Mouse (Mus musculus): Measurements from ENCODE around the gene Map3k10. TPM values are rescaled to one million over a fixed set of nuclear protein-coding genes. Genes with fewer than 3 reads are reported as not detected.
"Not testable (repeated sequence)": the region's sequence is repeated elsewhere in the genome, so short reads cannot be mapped to it uniquely, and the experiment has no call there.

Map3k10 gene
- polyA plus RNA-seq, 1 experiment from 2014 or later: 3.8 TPM

DNA sequence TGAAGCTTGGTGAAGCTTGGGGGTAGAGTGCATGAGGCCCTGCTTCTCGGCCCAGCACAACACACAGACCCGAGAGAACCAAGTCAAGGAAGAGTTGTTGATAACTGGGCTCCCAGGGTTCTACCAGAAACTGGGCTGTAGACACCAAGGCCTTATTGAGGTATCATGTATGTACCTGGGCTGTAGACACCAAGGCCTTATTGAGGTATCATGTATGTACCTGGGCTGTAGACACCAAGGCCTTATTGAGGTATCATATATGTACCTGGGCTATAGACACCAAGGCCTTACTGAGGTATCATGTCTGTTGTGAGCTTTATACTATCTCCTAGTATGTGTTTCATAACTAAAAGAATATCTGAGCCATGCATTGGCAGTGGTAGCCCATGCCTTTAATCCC is 39.3 kb downstream of the Map3k10 start:
- H3K9me3 ChIP-seq (ENCODE audit: control insufficient read depth, low read length); H3K4me2 ChIP-seq (ENCODE audit: low read length); H3K27ac ChIP-seq (replicated peaks in 1 of 2; ENCODE audit: control insufficient read depth in 1 of 2, insufficient read depth in 1 of 2, low read depth in 2 of 2, low read length in 2 of 2); H3K4me1 ChIP-seq (ENCODE audit: control insufficient read depth in 2 of 2, insufficient read depth in 2 of 2, low read length in 2 of 2); ATAC-seq (ENCODE audit: insufficient number of reproducible peaks, insufficient read depth, low FRiP score, low read depth); H3K27me3 ChIP-seq (ENCODE audit: control insufficient read depth, insufficient read depth, low read length); H3K4me3 ChIP-seq (ENCODE audit: control insufficient read depth in 1 of 2, insufficient read depth in 1 of 2, low read depth in 1 of 2, low read length in 2 of 2); H3K9ac ChIP-seq (ENCODE audit: low read length): not testable (repeated sequence)
- 94% methylated on average over 2 of the region's 2 CpGs for WGBS
- peaks cover 69% of the 10 kb centered on the region for H3K36me3 ChIP-seq (ENCODE audit: control insufficient read depth, insufficient read depth, low read length)

DNA sequence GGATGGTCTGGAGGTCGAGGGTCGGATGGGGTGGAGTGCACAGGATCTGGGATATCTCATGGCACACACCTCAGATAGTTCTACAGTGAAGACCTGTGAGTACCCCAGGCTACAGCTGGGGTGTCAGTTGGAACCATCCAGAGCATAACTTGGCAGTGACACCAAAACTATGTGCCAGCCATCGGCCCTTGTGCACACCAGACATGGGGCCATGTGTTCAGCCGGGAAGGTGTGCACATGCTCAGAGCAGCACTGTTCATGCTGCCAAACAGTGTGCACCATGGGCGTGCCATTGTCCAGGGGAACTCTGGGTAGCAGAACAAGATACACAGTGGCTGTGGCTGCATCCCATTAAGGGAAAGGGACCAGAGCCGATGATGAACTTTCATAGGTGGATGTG is 39.7 kb downstream of the Map3k10 start:
- H3K4me2 ChIP-seq (ENCODE audit: low read length): no peak overlapping the region
- H3K4me1 ChIP-seq (ENCODE audit: control insufficient read depth in 2 of 2, insufficient read depth in 2 of 2, low read length in 2 of 2): no peaks in the 10 kb centered on the region
- no peak for ATAC-seq (ENCODE audit: insufficient number of reproducible peaks, insufficient read depth, low FRiP score, low read depth)
- H3K27ac ChIP-seq (replicated peaks in 1 of 2; ENCODE audit: control insufficient read depth in 1 of 2, insufficient read depth in 1 of 2, low read depth in 2 of 2, low read length in 2 of 2): no peak overlapping the region
- no peaks in the 10 kb centered on the region for H3K27me3 ChIP-seq (ENCODE audit: control insufficient read depth, insufficient read depth, low read length)
- H3K9me3 ChIP-seq (ENCODE audit: control insufficient read depth, low read length): no peaks in the 10 kb centered on the region
- H3K4me3 ChIP-seq (ENCODE audit: control insufficient read depth in 1 of 2, insufficient read depth in 1 of 2, low read depth in 1 of 2, low read length in 2 of 2): no peak overlapping the region
- peaks cover 73% of the 10 kb centered on the region for H3K36me3 ChIP-seq (ENCODE audit: control insufficient read depth, insufficient read depth, low read length)
- no peak overlapping the region for H3K9ac ChIP-seq (ENCODE audit: low read length)
- WGBS: 93% methylated on average over 6 of the region's 6 CpGs

DNA sequence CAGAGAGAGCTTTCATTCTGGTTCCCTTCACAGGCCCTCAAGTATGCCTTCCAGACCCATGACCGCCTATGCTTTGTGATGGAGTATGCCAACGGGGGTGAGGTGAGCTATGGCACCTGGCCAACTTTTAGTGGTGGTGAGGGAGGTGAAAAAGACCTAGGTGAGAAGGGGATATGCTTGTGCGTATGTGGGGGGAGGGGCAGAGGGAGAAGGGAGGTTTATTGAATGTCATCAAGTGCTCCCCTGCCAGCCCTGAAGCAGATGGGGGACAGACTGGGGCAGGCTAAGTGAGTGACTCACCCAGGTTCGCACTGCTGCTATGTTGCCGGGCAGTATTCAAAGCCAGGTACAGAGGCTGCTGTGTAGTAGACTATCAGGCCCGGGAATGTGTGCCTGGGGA is 41.2 kb downstream of the Map3k10 start:
- no peak overlapping the region for H3K27ac ChIP-seq (replicated peaks in 1 of 2; ENCODE audit: control insufficient read depth in 1 of 2, insufficient read depth in 1 of 2, low read depth in 2 of 2, low read length in 2 of 2)
- no peaks in the 10 kb centered on the region for H3K4me1 ChIP-seq (ENCODE audit: control insufficient read depth in 2 of 2, insufficient read depth in 2 of 2, low read length in 2 of 2)
- WGBS: 81% methylated on average over 6 of the region's 6 CpGs
- H3K9me3 ChIP-seq (ENCODE audit: control insufficient read depth, low read length): no peaks in the 10 kb centered on the region
- H3K4me3 ChIP-seq (ENCODE audit: control insufficient read depth in 1 of 2, insufficient read depth in 1 of 2, low read depth in 1 of 2, low read length in 2 of 2): no peak overlapping the region
- H3K27me3 ChIP-seq (ENCODE audit: control insufficient read depth, insufficient read depth, low read length): no peaks in the 10 kb centered on the region
- no peak overlapping the region for H3K4me2 ChIP-seq (ENCODE audit: low read length)
- no peak overlapping the region for H3K9ac ChIP-seq (ENCODE audit: low read length)
- no peak for ATAC-seq (ENCODE audit: insufficient number of reproducible peaks, insufficient read depth, low FRiP score, low read depth)
- peaks cover 88% of the 10 kb centered on the region for H3K36me3 ChIP-seq (ENCODE audit: control insufficient read depth, insufficient read depth, low read length)

DNA sequence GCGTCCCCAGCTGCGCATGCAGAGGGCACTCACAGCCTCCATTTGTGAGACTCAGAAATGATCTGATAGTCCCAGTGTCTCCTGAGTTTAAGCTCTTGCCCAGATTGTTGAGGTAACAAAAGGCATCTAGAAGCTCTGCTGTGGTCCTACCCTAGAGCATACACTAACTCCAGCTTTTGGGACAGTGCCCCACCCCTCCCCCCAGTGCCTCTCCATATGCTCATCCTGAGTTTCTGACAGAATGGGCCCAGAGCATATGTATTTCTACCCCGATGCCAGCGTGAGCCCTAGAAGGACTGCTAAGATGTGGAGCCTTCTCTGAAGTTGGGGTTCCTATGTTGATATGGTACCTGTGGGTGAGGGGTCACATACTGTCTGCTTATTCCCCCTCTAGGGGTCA is 43.0 kb downstream of the Map3k10 start:
- Histone ChIP-seq H3K9ac (ENCODE audit: low read length) (no peak overlapping the region), H3K27ac (replicated peaks in 1 of 2; ENCODE audit: control insufficient read depth in 1 of 2, insufficient read depth in 1 of 2, low read depth in 2 of 2, low read length in 2 of 2) (no peak overlapping the region), H3K4me2 (ENCODE audit: low read length) (no peak overlapping the region), H3K9me3 (ENCODE audit: control insufficient read depth, low read length) (no peaks in the 10 kb centered on the region), H3K4me3 (ENCODE audit: control insufficient read depth in 1 of 2, insufficient read depth in 1 of 2, low read depth in 1 of 2, low read length in 2 of 2) (no peak overlapping the region), H3K27me3 (ENCODE audit: control insufficient read depth, insufficient read depth, low read length) (no peaks in the 10 kb centered on the region), H3K36me3 (ENCODE audit: control insufficient read depth, insufficient read depth, low read length) (peaks cover 90% of the 10 kb centered on the region), H3K4me1 (ENCODE audit: control insufficient read depth in 2 of 2, insufficient read depth in 2 of 2, low read length in 2 of 2) (no peaks in the 10 kb centered on the region)
- WGBS: 96% methylated on average over 4 of the region's 4 CpGs
- ATAC-seq (ENCODE audit: insufficient number of reproducible peaks, insufficient read depth, low FRiP score, low read depth): no peak

DNA sequence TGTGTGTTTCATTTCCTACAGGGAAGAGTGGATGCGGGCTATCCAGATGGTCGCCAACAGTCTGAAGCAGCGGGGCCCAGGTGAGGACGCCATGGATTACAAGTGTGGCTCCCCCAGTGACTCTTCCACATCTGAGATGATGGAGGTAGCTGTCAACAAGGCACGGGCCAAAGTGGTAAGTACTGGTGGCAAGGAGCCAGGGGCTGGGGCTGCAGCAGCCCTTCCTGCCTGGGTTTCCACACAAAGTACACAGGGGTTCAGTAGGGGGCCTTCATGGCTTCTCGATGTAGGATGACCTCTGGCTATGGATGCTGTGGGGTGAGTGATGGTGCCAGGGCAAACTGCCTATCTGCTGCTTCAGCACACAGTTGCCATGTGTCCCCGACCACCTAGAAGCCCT is 45.6 kb downstream of the Map3k10 start:
- H3K4me2 ChIP-seq (ENCODE audit: low read length); H3K4me1 ChIP-seq (ENCODE audit: control insufficient read depth in 2 of 2, insufficient read depth in 2 of 2, low read length in 2 of 2); H3K9ac ChIP-seq (ENCODE audit: low read length); H3K27me3 ChIP-seq (ENCODE audit: control insufficient read depth, insufficient read depth, low read length); H3K4me3 ChIP-seq (ENCODE audit: control insufficient read depth in 1 of 2, insufficient read depth in 1 of 2, low read depth in 1 of 2, low read length in 2 of 2); H3K27ac ChIP-seq (replicated peaks in 1 of 2; ENCODE audit: control insufficient read depth in 1 of 2, insufficient read depth in 1 of 2, low read depth in 2 of 2, low read length in 2 of 2); ATAC-seq (ENCODE audit: insufficient number of reproducible peaks, insufficient read depth, low FRiP score, low read depth); H3K9me3 ChIP-seq (ENCODE audit: control insufficient read depth, low read length): not testable (repeated sequence)
- 81% methylated on average over 7 of the region's 7 CpGs for WGBS
- H3K36me3 ChIP-seq (ENCODE audit: control insufficient read depth, insufficient read depth, low read length): peaks cover 92% of the 10 kb centered on the region

DNA sequence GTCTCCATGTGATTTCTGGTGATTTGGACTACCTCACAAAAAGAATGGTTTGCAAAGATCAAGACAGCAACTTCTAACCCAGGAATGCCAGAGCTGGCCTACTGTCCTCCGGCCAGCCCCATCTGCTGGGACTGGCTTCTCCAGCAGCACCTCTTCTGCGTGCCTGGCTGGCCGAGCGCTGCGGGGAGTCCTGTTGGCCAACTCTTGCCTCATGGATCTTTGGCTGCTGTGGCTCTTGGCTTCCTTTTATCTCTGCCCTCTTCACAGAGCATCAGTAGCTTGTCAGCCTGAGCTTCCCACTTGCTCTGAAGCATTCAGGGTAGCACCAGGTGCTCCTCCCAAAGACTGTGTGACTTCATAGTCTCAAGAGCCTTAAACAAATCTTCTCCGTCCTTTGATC is 46.2 kb downstream of the Map3k10 start:
- Histone ChIP-seq H3K27me3 (ENCODE audit: control insufficient read depth, insufficient read depth, low read length) (no peaks in the 10 kb centered on the region), H3K27ac (replicated peaks in 1 of 2; ENCODE audit: control insufficient read depth in 1 of 2, insufficient read depth in 1 of 2, low read depth in 2 of 2, low read length in 2 of 2) (no peak overlapping the region), H3K4me2 (ENCODE audit: low read length) (no peak overlapping the region), H3K4me3 (ENCODE audit: control insufficient read depth in 1 of 2, insufficient read depth in 1 of 2, low read depth in 1 of 2, low read length in 2 of 2) (no peak overlapping the region), H3K9me3 (ENCODE audit: control insufficient read depth, low read length) (no peaks in the 10 kb centered on the region), H3K9ac (ENCODE audit: low read length) (no peak overlapping the region), H3K36me3 (ENCODE audit: control insufficient read depth, insufficient read depth, low read length) (peaks cover 93% of the 10 kb centered on the region), H3K4me1 (ENCODE audit: control insufficient read depth in 2 of 2, insufficient read depth in 2 of 2, low read length in 2 of 2) (no peaks in the 10 kb centered on the region)
- no peak for ATAC-seq (ENCODE audit: insufficient number of reproducible peaks, insufficient read depth, low FRiP score, low read depth)
- WGBS: 95% methylated on average over 6 of the region's 6 CpGs

DNA sequence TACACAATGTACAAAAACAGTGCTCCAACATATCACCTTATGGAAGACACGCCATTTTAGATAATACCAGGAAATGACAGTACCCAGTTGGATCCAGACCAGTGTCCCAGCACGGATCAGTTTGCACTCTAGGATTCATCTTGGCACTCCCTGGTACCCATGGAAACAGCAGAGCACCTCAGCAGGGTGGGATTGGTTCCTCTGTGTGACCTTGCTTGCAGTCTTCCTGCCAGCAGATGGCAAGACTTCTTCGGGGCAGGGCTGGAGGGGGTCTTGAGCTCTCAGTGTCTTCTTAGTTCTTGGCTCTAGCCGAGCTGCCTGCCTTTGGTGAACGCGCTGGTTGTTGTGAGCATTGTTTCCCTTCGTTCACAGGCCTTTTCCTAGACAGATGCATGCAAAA is 46.7 kb downstream of the Map3k10 start:
- no peak overlapping the region for H3K4me2 ChIP-seq (ENCODE audit: low read length)
- no peak overlapping the region for H3K27ac ChIP-seq (replicated peaks in 1 of 2; ENCODE audit: control insufficient read depth in 1 of 2, insufficient read depth in 1 of 2, low read depth in 2 of 2, low read length in 2 of 2)
- peaks cover 93% of the 10 kb centered on the region for H3K36me3 ChIP-seq (ENCODE audit: control insufficient read depth, insufficient read depth, low read length)
- no peak overlapping the region for H3K9ac ChIP-seq (ENCODE audit: low read length)
- no peaks in the 10 kb centered on the region for H3K4me1 ChIP-seq (ENCODE audit: control insufficient read depth in 2 of 2, insufficient read depth in 2 of 2, low read length in 2 of 2)
- no peaks in the 10 kb centered on the region for H3K27me3 ChIP-seq (ENCODE audit: control insufficient read depth, insufficient read depth, low read length)
- H3K4me3 ChIP-seq (ENCODE audit: control insufficient read depth in 1 of 2, insufficient read depth in 1 of 2, low read depth in 1 of 2, low read length in 2 of 2): no peak overlapping the region
- no peak for ATAC-seq (ENCODE audit: insufficient number of reproducible peaks, insufficient read depth, low FRiP score, low read depth)
- 89% methylated on average over 7 of the region's 7 CpGs for WGBS
- H3K9me3 ChIP-seq (ENCODE audit: control insufficient read depth, low read length): no peaks in the 10 kb centered on the region

DNA sequence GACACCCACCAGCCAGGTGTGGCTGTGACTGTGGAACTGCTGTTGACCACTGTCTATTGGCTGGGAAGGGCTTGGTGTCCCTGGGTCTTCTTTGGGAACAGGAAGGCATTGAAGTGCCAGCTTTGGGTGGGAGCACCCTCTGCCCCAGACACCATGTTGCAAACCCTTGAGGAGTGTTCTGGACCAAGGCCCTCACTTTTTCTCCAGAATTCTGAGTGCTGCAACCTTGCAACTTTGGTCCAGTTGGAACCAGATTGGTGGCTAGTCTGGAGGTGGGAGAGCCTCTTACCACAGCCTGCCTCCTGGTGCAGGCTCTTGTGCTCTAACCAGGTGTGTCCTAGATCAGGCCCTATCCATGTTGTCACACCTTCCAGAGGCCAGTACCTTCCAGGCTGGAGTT is 49.4 kb downstream of the Map3k10 start:
- Histone ChIP-seq H3K36me3 (ENCODE audit: control insufficient read depth, insufficient read depth, low read length) (peaks cover 97% of the 10 kb centered on the region), H3K27me3 (ENCODE audit: control insufficient read depth, insufficient read depth, low read length) (no peaks in the 10 kb centered on the region), H3K4me3 (ENCODE audit: control insufficient read depth in 1 of 2, insufficient read depth in 1 of 2, low read depth in 1 of 2, low read length in 2 of 2) (no peak overlapping the region), H3K4me1 (ENCODE audit: control insufficient read depth in 2 of 2, insufficient read depth in 2 of 2, low read length in 2 of 2) (no peaks in the 10 kb centered on the region), H3K27ac (replicated peaks in 1 of 2; ENCODE audit: control insufficient read depth in 1 of 2, insufficient read depth in 1 of 2, low read depth in 2 of 2, low read length in 2 of 2) (no peak overlapping the region), H3K9ac (ENCODE audit: low read length) (no peak overlapping the region), H3K9me3 (ENCODE audit: control insufficient read depth, low read length) (no peaks in the 10 kb centered on the region), H3K4me2 (ENCODE audit: low read length) (no peak overlapping the region)
- ATAC-seq (ENCODE audit: insufficient number of reproducible peaks, insufficient read depth, low FRiP score, low read depth): no peak

All from heart, embryonic 14.5 days (tissue).